Mouse (Mus musculus) WW6 (cell line): ENCODE measurements at regions not wholly inside any gene's neighbourhood (a gene's known extent, or its start where the extent isn't known, plus 50 kb on each side); places are given as distances from the start of the nearest gene placed in this dataset.

Experiments
- DNase-seq: peaks from one replicate; pipeline ENCODE4 v3.0.0-alpha.2; 2013; ENCODE audit warnings: low read depth, low spot score

DNA sequence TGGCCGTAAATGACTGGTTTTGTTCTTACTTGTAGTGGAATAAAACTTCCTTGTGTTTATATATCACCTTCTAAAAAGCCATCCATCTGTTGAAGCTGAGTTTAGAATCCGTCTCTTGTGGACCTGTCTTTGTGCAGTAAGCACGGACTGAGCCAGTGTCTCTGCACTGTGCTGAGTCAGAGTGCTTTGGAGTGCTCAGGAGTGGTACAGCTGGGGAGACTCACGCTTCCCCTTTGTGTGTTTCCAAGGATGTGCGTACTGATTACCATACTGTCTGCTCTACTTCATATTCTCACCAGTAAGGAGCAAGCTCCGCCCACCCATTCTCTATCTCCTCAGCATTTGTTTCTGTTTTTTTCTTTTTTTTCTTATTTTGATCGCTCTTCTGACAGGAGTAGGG lies 175.9 kb upstream of the Nr5a2 start:
- no peak for DNase-seq

DNA sequence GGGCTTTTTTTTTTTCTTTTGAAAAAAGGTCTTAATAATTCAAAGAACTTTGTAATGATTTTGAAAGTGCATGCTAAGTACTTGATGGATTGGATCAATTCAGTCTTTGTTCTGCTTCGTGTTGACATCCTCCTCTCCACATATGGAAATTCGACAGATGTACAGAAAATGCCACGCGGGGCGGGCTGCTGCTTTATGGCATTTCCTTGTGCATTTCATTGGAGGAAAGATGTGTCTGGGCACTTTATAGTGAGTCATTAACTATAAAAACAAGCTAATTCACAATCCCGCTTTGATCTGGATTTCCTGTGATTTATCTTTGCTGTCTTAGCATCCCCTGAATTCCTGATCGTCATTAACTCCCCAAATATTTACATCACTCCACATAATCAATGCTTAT lies 173.5 kb upstream of the Nr5a2 start:
- DNase-seq = no peak

DNA sequence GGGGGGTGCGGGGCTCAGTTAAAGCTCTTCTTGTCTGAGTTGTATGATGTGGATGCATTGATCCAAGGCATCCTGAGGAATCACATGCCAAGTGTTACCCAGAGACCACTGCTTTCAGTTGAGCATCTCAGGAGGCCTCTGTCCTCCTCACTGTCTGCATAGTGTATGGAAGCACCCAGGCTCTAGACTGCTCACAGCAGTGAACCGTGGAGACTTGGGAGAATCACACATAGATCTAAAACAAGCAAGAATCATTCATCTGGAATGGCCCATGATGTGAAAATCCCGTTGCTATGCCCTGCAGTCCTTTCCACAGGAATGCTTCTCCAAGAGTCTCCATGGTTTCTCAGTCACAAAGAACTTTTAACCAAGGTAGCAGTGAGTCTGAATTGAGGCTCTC lies 170.0 kb upstream of the Nr5a2 start:
- no peak for DNase-seq

DNA sequence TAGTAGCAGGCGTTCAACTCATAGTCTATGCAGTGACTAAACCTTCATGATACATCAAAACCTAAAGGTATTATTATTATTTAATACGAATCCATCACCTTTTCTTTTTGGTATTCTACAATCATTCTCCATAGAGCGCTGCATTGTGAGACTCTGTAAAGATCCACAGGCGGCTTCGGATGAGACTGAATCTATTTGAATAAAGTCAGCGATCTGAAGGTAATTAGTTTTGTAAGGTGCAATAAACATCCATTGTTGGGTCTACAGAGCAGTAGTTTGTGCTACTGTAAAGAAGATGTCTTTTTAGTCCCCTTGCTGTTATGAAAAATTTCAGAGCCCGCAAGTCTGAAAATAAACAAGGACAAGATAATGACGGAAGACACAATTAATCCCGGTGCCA lies 168.9 kb upstream of the Nr5a2 start:
- no peak for DNase-seq

DNA sequence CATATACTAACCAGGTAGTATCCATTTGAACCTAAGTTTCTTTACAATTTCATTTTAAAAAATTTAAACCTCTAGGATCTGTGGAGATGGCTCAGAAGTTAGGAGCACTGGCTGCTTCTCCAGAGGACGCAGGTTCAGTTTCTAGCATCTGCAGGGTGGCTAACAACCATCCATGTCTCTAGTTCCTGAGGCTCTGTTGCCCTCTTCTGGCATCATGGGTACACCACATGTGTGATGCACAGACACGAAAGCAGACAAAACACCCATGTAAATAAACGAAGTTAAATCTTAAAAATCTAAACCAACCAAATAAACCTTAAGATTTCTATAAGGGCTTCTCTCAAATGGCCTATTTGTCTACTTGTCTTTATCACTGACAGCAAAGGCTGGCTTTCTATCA lies 157.6 kb upstream of the Nr5a2 start:
- no peak for DNase-seq

DNA sequence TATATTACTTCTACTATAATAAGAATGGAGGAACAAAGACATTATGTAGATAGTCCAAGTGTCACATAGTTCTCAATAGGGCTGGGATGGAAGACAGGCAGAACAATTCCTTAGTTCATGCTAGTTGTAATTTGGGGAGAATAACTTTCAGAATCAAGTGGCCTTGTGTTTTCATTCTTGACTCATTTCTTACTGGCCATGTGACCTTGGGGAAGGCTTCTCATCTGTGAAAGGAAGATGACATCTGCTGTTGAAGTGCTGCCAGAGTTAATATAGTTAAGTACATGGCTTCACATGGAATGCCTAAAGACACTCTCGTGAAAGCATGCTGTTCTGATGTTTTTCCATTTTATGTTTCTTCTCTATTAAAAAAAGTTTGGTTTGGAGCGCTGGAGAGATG lies 146.2 kb upstream of the Nr5a2 start:
- DNase-seq = no peak

DNA sequence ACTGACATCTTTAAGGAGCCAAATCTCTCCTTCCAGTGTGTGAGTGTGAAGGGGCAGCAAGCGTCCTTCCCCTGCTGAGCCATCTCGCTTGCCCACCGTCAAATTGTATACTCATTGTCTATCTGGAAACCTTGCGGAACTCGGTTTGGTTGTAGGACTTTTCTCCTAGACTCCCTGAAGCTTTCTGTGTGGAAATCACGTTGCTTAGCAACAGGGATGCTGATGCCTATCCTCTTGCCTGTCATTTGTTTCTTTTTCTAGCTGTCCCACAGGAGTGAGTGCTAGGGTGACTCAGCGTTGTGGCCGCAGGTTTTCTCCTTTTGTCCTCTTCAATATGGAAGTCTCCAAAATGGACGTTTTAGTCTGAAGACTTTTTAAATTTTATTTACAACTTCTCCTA lies 131.5 kb upstream of the Nr5a2 start:
- no peak for DNase-seq

DNA sequence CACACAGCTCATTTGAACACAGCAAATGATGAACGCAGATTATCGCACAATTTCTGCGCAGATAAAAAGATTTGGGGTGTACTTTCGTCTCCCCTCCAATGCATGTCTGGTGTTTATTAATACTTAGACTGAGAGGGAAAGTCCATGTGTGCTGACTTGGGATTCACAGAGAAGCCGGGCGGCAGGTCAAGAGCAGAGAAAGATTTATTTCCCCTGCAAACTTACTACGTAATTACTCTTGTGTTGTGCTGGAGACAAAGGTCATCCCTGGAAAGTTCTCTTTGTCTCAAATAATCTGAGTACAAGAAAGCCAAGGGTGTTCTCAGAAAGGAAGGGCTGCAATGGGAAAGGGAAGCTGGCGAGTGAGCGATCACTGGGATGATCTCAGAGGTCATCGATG lies 127.9 kb upstream of the Nr5a2 start:
- DNase-seq = no peak

DNA sequence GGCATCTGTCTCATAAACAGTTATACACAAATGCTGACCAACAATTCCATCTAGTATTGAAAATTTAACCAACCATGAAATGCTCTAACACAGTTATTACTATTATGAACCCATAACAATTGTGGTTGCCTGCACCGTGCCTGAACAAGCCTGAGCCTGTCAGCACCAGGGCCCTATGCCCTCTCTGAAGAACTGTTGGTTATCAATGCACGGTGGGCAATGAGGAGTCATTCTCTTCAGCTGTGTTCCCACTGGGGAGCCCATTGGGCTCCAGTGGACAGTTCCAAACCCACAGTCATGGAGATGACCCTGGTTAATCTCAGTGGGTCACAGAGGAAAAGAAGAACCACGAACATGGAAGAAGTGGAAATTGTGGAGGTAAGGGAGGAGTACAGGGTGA lies 126.5 kb upstream of the Nr5a2 start:
- DNase-seq = no peak

DNA sequence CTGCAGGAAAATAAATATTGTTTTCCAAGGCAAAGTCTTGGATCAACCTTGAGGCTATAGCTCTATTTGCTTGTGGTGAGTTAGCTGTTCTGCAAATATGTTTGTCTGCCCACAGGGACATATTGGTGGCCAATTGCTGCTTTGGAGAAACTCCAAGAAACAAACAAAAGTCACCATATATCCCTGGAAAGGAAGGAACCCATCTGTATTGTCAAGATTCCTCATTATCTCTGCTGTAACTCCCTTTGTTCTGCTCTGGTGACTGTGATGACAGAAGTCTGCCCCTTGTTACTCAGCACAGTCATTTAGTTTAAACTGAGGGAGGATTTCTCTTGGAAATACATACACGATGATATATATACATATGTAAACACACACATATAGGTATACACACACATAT lies 123.3 kb upstream of the Nr5a2 start:
- DNase-seq = no peak

DNA sequence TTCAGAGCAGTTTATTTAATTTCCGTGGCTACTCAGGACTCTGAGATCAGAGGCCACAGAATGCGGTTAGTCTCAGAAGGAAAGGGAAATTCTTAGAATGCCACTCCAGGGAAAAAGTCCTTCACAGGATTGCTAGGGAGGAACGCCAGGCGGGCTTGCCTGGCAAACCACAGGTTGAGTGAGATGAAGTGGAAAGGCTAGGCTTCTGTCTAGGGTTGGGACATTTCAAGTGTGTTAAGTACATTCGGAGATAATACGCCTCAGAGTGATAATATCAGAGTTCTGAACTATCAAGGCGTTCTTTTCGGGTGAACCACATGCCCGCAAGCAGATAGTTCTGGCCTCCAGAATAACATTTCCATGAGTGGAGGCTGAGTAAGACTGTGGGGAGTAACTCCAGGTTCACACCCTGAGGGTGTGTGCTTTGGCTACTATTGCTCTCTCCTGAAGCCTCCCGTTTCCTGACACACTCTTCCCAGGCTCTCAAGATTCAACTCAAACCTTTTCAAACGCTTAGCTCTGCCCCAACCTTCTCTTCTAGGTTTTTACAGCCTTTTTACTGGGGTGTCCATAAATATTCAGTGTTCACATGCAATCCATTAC lies 119.3 kb upstream of the Nr5a2 start:
- DNase-seq = no peak

DNA sequence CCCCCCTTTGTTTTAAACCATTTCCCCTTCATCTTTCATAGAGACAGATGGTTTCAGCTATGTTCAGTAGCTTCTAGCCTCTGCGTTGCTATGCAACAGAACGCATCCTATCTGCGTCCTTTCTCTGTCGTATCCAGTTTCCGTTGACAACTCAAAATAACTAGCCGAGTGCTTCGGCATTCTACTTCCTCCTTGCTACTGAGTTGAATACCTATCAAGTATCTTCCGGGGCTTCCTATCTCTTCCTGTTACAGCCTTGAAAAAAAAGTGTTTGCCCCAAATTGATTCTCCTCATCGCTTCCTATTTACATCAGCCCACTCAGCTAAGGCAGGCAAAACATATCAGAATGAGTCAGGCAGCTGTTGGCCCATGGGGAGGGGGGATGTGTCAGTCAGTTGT lies 114.5 kb upstream of the Nr5a2 start:
- DNase-seq = no peak

DNA sequence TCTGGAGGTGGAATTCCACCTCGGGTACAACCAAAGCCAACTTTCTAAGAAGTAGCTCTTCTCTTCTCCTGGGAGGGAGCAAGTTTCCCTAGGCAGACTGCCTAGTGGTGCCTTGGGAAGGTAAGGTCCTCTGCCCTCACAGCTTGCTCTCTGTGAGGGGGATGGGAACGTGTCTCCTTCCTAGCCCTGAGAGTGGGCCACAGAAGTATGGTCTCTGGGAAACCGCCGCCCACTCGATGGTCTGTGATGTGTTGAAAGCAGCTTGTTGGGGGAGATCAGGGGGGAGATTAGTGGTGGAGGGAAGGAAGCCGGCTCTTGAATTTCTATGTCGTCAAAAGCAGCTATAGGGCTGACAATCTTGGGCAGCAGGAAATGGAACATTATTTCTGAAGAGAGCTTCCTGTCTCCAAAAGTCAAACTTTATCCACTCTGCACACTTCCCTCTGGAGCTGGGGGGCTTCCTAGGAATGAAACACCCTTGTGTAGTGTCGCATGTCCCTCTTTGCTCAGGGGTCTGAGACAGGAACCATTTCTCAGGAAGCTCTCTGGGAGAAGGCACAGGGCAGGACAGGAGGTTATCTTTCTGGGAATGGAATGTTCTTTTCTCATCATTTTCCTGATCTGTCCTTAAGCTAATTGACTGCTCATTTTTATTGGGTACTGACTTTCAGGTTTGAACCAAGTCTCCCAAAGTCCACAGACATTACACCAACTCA lies 113.8 kb upstream of the Nr5a2 start:
- DNase-seq = no peak

DNA sequence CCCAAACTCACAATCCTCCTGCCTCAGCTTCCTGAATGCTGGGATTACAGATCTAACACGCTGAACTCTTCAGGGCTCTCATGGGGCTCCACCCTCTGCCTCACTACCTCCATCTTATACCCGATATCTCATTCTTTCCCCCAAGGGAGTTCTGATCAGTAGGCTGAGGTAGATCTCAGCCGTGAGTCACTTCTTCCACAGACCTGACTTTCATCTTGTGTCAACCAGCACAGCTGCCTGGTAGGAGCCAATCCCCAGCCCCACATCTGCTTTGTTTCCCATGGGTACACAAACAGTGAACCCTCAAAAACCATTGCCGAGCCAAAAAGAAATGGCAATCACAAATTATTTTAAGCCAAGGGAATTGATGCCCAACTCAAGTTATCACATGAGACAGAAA lies 100.7 kb upstream of the Nr5a2 start:
- no peak for DNase-seq

DNA sequence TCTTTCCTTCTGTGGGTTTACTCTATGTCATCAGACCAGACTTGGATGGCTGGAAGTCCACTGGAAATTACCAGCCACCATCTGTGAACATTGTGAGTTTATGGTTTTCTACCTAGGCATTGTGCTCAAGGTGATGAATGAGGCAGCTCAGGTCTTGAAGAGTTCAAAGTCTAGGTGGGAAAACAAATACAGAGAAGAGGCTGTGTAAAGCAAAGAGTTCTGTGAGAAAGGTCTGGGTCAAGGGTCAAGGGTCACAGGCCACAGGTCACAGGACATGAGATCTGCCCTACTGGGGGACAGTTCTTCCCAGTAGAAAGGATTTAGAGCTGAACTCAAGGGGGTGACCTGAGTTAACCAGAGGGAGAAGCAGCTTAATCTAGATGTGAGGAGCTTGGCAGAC lies 92.9 kb upstream of the Nr5a2 start:
- no peak for DNase-seq

DNA sequence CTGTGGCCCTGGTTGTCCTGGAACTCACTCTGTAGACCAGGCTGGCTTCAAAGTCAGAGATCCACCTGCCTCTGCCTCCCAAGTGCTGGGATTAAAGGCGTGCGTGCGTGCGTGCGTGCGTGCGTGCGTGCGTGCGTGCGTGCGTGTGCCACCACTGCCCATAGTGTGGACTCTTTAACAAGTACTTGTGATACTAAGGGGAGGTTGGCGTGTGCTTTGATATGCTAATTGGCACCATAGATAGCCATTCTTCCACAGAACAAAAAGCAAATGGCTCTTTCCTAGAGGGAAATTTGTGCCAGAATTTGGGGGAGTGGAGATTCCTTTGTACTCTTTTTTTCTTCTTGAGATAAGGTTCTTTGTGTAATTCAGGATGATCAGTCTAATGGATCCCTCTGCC lies 91.3 kb upstream of the Nr5a2 start:
- DNase-seq = peak; percentile 61

DNA sequence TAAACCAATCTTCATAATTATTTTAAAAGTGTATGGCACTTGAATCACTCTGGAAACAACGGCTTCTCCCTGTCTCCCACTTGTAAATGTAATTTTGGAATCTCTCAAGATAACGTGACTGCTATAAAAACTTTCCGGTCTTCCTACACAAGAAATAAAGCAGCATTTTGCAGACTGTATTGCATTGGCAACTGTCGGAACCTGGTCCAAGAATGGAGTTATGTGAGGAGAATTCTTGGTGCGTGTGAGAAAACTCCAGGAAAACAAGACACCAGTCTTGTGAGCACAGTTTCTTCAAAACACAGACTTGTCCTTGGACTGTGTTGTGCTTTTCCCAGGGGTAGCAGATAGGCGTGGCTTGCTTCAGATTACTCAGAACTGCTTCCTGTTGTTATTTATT lies 83.8 kb upstream of the Nr5a2 start:
- no peak for DNase-seq

DNA sequence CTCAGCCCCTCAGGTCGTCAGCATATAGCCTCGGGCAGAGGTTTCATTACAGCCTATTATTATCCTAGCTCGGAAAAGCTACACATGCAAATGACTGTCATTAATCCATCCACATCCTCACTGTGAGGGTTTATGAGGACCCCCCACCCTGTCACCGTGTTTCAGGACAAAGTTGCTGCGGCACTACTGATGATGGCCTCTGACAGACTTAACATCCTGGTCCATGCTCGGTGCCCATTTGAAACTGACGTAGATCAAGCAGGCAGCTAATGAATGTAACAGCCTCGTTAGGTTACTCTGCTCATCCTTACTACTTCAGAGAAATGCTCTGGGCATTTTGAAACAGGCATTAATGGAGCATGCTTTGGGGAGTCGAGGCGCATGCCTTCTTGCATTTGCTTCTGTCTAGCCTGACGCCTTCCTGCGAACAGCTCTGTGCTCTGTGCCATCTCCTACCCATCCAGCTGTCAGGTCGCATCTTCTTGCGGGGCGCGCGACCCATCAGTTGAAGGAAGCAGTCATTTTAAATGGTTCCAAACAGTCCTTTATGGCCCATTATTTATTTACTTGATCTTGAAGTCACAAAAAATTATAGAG lies 82.3 kb upstream of the Nr5a2 start:
- no peak for DNase-seq

DNA sequence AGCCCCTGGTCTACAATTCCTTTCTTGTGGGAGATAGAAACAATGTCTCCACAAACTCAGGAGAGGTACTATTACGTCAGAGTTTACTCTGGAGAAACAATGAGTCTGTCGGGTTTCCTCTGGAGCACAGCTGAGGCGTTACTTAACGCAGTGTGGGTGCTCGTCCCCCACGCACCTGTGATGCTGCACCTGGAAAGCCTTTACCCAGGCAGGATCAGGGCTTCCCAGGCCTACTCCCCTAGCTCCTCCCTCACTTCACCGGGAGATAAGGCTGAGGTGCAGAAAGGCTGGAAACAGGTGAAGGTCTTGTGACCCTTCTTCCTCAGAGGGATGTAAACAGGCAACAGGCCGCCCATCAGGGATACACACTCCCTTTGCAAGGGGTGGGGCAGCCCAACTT lies 80.7 kb upstream of the Nr5a2 start:
- no peak for DNase-seq

DNA sequence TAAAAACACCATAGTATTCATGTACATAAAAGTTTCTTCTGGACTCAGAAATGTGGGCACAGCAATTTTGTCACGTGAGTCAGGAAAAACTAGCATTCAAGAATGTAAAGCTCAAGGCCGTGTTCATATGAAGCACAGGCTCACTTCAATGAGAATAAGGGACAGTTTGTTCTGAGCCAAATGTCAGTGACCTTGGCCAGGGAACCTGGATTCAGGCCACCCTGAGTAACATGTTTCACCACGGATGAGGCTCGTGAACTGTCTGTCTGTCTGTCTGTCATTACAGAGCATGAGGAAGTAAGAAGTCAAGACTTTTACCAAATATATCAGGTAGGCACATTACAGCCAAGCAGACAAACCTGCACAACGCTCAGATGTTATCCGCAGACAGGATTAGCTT lies 74.3 kb upstream of the Nr5a2 start:
- no peak for DNase-seq

DNA sequence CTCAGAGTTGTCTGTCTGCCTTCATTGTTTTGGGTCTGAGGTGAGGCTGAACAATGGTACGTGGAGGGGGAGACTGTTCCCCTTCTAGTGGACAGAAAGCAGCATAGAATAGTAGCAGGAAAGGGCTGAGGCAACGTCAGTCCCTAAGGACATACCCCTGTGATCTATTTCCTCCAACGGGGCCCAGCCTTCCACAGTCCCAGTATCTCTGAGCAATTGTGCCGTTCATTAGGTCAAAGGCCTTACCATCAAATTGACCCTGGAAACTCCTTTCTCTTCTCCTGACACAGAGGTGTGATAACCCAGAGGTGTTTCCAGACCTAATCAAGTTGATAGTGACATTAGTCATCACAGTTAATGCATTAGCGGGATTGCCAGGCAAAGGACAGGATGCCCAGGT lies 73.4 kb upstream of the Nr5a2 start:
- DNase-seq = no peak

DNA sequence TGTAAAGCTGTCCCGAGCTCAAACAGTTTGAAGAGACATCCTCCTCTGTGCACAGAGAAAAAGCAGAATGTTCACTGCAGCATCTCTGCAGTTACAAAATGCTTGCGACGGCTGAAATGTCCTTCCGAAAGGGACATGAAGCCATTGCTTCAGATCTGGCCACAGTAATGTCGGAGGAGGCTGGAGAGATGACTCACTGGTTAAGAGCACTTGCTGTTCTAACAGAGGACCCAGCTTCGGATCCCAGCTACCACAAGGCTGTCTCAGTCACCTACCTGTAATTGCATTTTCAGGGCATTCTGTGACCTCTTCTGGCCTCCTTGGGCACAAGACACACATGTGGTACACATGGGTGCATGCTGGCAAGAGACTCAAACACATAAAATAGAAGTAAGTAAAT lies 63.5 kb upstream of the Nr5a2 start:
- no peak for DNase-seq

DNA sequence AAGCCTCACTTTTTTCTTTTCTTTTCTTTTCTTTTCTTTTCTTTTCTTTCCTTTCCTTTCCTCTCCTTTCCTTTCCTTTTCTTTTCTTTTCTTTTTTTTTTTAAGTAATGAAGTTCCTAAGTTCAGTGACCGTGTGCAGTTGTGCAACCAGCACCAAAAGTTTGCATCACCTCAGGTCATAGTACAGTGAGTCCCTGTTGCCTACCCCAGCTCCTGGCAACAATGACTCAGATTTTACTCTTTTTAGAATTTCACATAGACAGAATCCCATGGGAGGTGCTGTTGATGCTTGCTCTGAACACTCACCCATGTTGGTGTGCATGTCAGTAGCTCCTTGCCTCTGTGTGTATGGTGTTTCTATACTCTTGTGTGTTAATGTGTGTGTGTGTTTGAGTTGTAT lies 60.3 kb upstream of the Nr5a2 start:
- no peak for DNase-seq

DNA sequence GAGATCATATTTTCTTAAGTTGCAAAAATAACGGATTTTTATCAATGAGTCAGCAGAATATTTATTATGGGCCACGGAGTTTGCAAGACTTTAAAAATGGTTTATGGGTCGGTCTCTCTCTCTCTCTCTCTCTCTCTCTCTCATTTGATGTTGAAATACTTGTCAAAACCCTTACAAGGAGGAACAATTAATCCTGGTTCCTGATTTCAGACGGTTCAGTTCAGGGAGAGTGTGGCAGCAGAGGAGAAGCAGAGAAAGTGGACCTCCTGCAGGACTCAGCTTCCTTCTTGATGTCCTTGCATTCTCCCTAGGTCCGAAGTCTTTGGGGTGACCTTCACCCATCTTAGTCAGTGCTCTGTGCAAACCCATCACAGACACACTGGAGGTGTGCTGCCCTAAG lies 57.4 kb upstream of the Nr5a2 start:
- no peak for DNase-seq
